Mouse (Mus musculus): ENCODE results near the gene Edf1. TPM values are rescaled to one million over a fixed set of nuclear protein-coding genes. Genes with fewer than 3 reads are reported as not detected.
A peak's percentile ranks its signal among the peaks of the same experiment; 100 is the strongest.

The Edf1 gene
- polyA plus RNA-seq, 1 experiment: 413 TPM

- under 1% methylated on average over 44 of the region's 45 CpGs for WGBS
- Histone ChIP-seq H3K27ac (ENCODE audit: insufficient read depth, low read depth, low read length) (peak within 1 kb of the TSS; percentile 68), H3K27me3 (ENCODE audit: control insufficient read depth, insufficient read depth, low read length) (peaks cover 31% of the 10 kb centered on the region), H3K4me3 (ENCODE audit: low read depth, low read length) (peak within 1 kb of the TSS; percentile 72), H3K4me1 (ENCODE audit: control insufficient read depth, insufficient read depth, insufficient read length, low read length) (peaks cover 27% of the 10 kb centered on the region), H3K36me3 (ENCODE audit: control insufficient read depth, insufficient read depth, low read length) (no peaks in the 10 kb centered on the region)
- TF ChIP-seq CTCF (IDR thresholded peaks at IDR 0.05; ENCODE audit: extremely low read depth, insufficient read length, insufficient replicate concordance, low read depth, low read length) (no peak), POLR2A (IDR thresholded peaks at IDR 0.05; ENCODE audit: low read depth, low read length) (peak; percentile 61; the same call in 1 of the 2 replicates)
Observed at GRCm38 (mm10) chr2:25574579-25575431, 17.2 kb downstream of the Edf1 start, which contains the start of the genes Mamdc4 and Phpt1. TSS of gene Mamdc4 (minus strand) at chr2:25574845. TSS of gene Phpt1 (minus strand) at chr2:25575224.

GRCm38 (mm10) chr2:25575432-25576027 lies 17.9 kb downstream of the Edf1 start:
- Histone ChIP-seq H3K4me3 (ENCODE audit: low read depth, low read length) (peak overlapping the region; percentile 72), H3K4me1 (ENCODE audit: control insufficient read depth, insufficient read depth, insufficient read length, low read length) (peaks cover 27% of the 10 kb centered on the region), H3K27ac (ENCODE audit: insufficient read depth, low read depth, low read length) (no peak overlapping the region), H3K36me3 (ENCODE audit: control insufficient read depth, insufficient read depth, low read length) (no peaks in the 10 kb centered on the region), H3K27me3 (ENCODE audit: control insufficient read depth, insufficient read depth, low read length) (peaks cover 36% of the 10 kb centered on the region)
- WGBS: 6% methylated on average over 21 of the region's 21 CpGs
- TF ChIP-seq CTCF (IDR thresholded peaks at IDR 0.05; ENCODE audit: extremely low read depth, insufficient read length, insufficient replicate concordance, low read depth, low read length) (no peak), POLR2A (IDR thresholded peaks at IDR 0.05; ENCODE audit: low read depth, low read length) (no peak)

GRCm38 (mm10) chr2:25576028-25576850 lies 18.6 kb downstream of the Edf1 start:
- 88% methylated on average over 16 of the region's 16 CpGs for WGBS
- TF ChIP-seq CTCF (IDR thresholded peaks at IDR 0.05; ENCODE audit: extremely low read depth, insufficient read length, insufficient replicate concordance, low read depth, low read length) (no peak), POLR2A (IDR thresholded peaks at IDR 0.05; ENCODE audit: low read depth, low read length) (no peak)
- H3K36me3 ChIP-seq (ENCODE audit: control insufficient read depth, insufficient read depth, low read length): no peaks in the 10 kb centered on the region
- peaks cover 36% of the 10 kb centered on the region for H3K27me3 ChIP-seq (ENCODE audit: control insufficient read depth, insufficient read depth, low read length)
- H3K4me1 ChIP-seq (ENCODE audit: control insufficient read depth, insufficient read depth, insufficient read length, low read length): peaks cover 31% of the 10 kb centered on the region
- no peak overlapping the region for H3K27ac ChIP-seq (ENCODE audit: insufficient read depth, low read depth, low read length)
- H3K4me3 ChIP-seq (ENCODE audit: low read depth, low read length): no peak overlapping the region

GRCm38 (mm10) chr2:25576965-25577891 lies 19.6 kb downstream of the Edf1 start:
- Histone ChIP-seq H3K4me3 (ENCODE audit: low read depth, low read length) (0 out of 2 replicates have a peak overlapping the region, but pooled peaks have one; percentile 8), H3K27ac (ENCODE audit: insufficient read depth, low read depth, low read length) (no peak overlapping the region), H3K27me3 (ENCODE audit: control insufficient read depth, insufficient read depth, low read length) (peaks cover 36% of the 10 kb centered on the region), H3K4me1 (ENCODE audit: control insufficient read depth, insufficient read depth, insufficient read length, low read length) (peaks cover 33% of the 10 kb centered on the region), H3K36me3 (ENCODE audit: control insufficient read depth, insufficient read depth, low read length) (no peaks in the 10 kb centered on the region)
- no peak for TF ChIP-seq POLR2A (IDR thresholded peaks at IDR 0.05; ENCODE audit: low read depth, low read length)
- TF ChIP-seq CTCF (IDR thresholded peaks at IDR 0.05; ENCODE audit: extremely low read depth, insufficient read length, insufficient replicate concordance, low read depth, low read length): no peak
- WGBS: 42% methylated on average over 92 of the region's 92 CpGs

- 22% methylated on average over 75 of the region's 75 CpGs for WGBS
- Histone ChIP-seq H3K4me1 (ENCODE audit: control insufficient read depth, insufficient read depth, insufficient read length, low read length) (peaks cover 33% of the 10 kb centered on the region), H3K27ac (ENCODE audit: insufficient read depth, low read depth, low read length) (no peak overlapping the region), H3K36me3 (ENCODE audit: control insufficient read depth, insufficient read depth, low read length) (peaks cover 1% of the 10 kb centered on the region; the same call in 1 of the 2 replicates), H3K4me3 (ENCODE audit: low read depth, low read length) (peak overlapping the region; percentile 5; the same call in 1 of the 2 replicates), H3K27me3 (ENCODE audit: control insufficient read depth, insufficient read depth, low read length) (peaks cover 36% of the 10 kb centered on the region)
- no peak for TF ChIP-seq CTCF (IDR thresholded peaks at IDR 0.05; ENCODE audit: extremely low read depth, insufficient read length, insufficient replicate concordance, low read depth, low read length)
- TF ChIP-seq POLR2A (IDR thresholded peaks at IDR 0.05; ENCODE audit: low read depth, low read length): no peak
Observed at GRCm38 (mm10) chr2:25577951-25578795, 20.5 kb downstream of the Edf1 start.

Data from small intestine, adult 2 months (tissue).